Mouse (Mus musculus) intestine, embryonic 16.5 days (tissue): ENCODE measurements around the gene Olfr803. TPM values are rescaled to one million over a fixed set of nuclear protein-coding genes. Genes with fewer than 3 reads are reported as not detected.

ENCODE experiments used
- microRNA-seq: library from miRNA; unstranded; fragments of <30 nt; microRNA quantifications from one replicate; pipeline ENCODE4, GENCODE M21; 2016
- polyA plus RNA-seq: library from polyadenylated mRNA; unstranded; fragments of >200 nt; fragmentation: Nextera tagmentation; extraction: Ambion mirVana; gene quantifications from 2 replicates; pipeline ENCODE4 v1.2.1, GENCODE M21; 2015

Gene Olfr803
- polyA plus RNA-seq, 1 experiment from 2014 or later = not detected

Small RNAs within 50 kb of the gene (microRNA-seq; reads per million reads assigned to microRNA genes)
- not detected for gene Gm24485

Other genes with a start within 250 kb of the Olfr803 start
- not detected in 2 replicates for gene Olfr787, start 232.4 kb downstream of the Olfr803 start, polyA plus RNA-seq
- gene Olfr788, start 223.3 kb downstream of the Olfr803 start, polyA plus RNA-seq = not detected in 2 replicates
- not detected in 2 replicates for gene Olfr789, start 209.5 kb downstream of the Olfr803 start, polyA plus RNA-seq
- gene Olfr790, start 195.8 kb downstream of the Olfr803 start, polyA plus RNA-seq = not detected in 2 replicates
- gene Olfr791, start 172.5 kb downstream of the Olfr803 start, polyA plus RNA-seq = not detected in 2 replicates
- not detected in 2 replicates for gene Olfr792, start 155.1 kb downstream of the Olfr803 start, polyA plus RNA-seq
- not detected in 2 replicates for gene Olfr794, start 126.6 kb downstream of the Olfr803 start, polyA plus RNA-seq
- gene Olfr796, start 81.7 kb downstream of the Olfr803 start, polyA plus RNA-seq = not detected in 2 replicates
- not detected in 2 replicates for gene Olfr798, start 66.4 kb downstream of the Olfr803 start, polyA plus RNA-seq
- not detected in 2 replicates for gene Olfr799, start 56.8 kb downstream of the Olfr803 start, polyA plus RNA-seq
- gene Olfr800, start 36.6 kb downstream of the Olfr803 start, polyA plus RNA-seq = not detected in 2 replicates
- gene Olfr801, start 20.4 kb downstream of the Olfr803 start, polyA plus RNA-seq = not detected in 2 replicates
- gene Olfr802, start 6.1 kb downstream of the Olfr803 start, polyA plus RNA-seq = not detected in 2 replicates
- not detected in 2 replicates for gene Olfr804, start 8.9 kb upstream of the Olfr803 start, polyA plus RNA-seq
- not detected in 2 replicates for gene Olfr805, start 35.1 kb upstream of the Olfr803 start, polyA plus RNA-seq
- gene Olfr806, start 47.6 kb upstream of the Olfr803 start, polyA plus RNA-seq = not detected in 2 replicates
- gene Olfr807, start 63.5 kb upstream of the Olfr803 start, polyA plus RNA-seq = not detected in 2 replicates
- not detected in 2 replicates for gene Olfr808, start 71.2 kb upstream of the Olfr803 start, polyA plus RNA-seq
- gene Olfr809, start 80.4 kb upstream of the Olfr803 start, polyA plus RNA-seq = not detected in 2 replicates
- gene Olfr810, start 100.6 kb upstream of the Olfr803 start, polyA plus RNA-seq = not detected in 2 replicates
- gene Olfr811, start 110.1 kb upstream of the Olfr803 start, polyA plus RNA-seq = not detected in 2 replicates
- not detected in 2 replicates for gene Olfr812, start 151.8 kb upstream of the Olfr803 start, polyA plus RNA-seq
- not detected in 2 replicates for gene Olfr813, start 161.1 kb upstream of the Olfr803 start, polyA plus RNA-seq
- gene Olfr814, start 185.6 kb upstream of the Olfr803 start, polyA plus RNA-seq = not detected in 2 replicates
- not detected in 2 replicates for gene Olfr815, start 211.6 kb upstream of the Olfr803 start, polyA plus RNA-seq
- not detected in 2 replicates for gene Olfr816, start 221.3 kb upstream of the Olfr803 start, polyA plus RNA-seq